Mouse (Mus musculus): ENCODE measurements around the gene Tmem144.

DNA sequence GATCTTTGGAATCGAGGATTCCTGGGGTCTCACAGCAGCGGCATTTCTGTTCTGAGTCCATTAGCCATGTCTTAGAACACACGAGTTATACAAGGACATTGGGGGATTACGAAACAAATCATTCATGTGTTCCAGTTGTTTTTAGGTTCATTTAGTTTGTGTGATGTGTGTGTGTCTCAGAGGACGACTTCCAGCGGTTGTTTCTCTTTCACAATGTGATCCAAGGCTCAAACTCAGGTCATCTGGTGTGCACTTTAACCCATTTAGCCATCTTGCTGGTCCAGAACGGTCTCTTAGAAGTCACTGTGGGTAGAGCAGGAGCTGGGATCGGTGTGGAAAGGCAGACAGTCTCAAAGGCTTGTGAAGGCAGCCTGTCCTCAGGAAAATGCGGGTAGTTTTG, 47.3 kb upstream of the Tmem144 start:
- TF ChIP-seq CTCF (IDR thresholded peaks at IDR 0.05; ENCODE audit: low read depth) = no peak
- TF ChIP-seq EP300 (optimal IDR thresholded peaks at IDR 0.05) = no peak

Data from stomach, postnatal 0 days (tissue).